Mouse (Mus musculus): ENCODE measurements around the gene Snx30. TPM values are rescaled to one million over a fixed set of nuclear protein-coding genes. Genes with fewer than 3 reads are reported as not detected.

Snx30 gene
- total and polyA plus RNA-seq, 3 experiments: 4.2 to 8.6 TPM; not detected in 1

GRCm38 (mm10) chr4:59862335-59862734, 56.7 kb downstream of the Snx30 start:
- Histone ChIP-seq H3K27me3 (ENCODE audit: control insufficient read depth in 1 of 2, insufficient read depth in 2 of 2, low read length in 2 of 2) (no peaks in the 10 kb centered on the region), H3K9me3 (replicated peaks; ENCODE audit: insufficient read depth, low read length) (no peaks in the 10 kb centered on the region), H3K79me2 (ENCODE audit: control insufficient read depth, insufficient read depth, low read length, poor library complexity) (no peaks in the 10 kb centered on the region), H3K27ac (ENCODE audit: control insufficient read depth, low read depth, low read length) (no peak overlapping the region), H3K9ac (ENCODE audit: control insufficient read depth, low read depth, low read length, poor library complexity, severe bottlenecking) (no peak overlapping the region), H3K4me1 (ENCODE audit: control insufficient read depth in 1 of 2, insufficient read depth in 2 of 2, low read length in 2 of 2) (peaks cover 2 to 15% of the 10 kb centered on the region in 2 experiments; a peak in 2 of 4 replicates), H3K4me3 (ENCODE audit: control insufficient read depth in 1 of 2, insufficient read depth in 1 of 2, low read depth in 2 of 2, low read length in 2 of 2) (no peak overlapping the region), H3K36me3 (ENCODE audit: control insufficient read depth in 1 of 2, insufficient read depth in 2 of 2, low read length in 2 of 2) (peaks cover 0 to 14% of the 10 kb centered on the region in 2 experiments; a peak in 2 of 4 replicates)
- DNase-seq (ENCODE audit: low read depth, low spot score): no peak
- no peak for TF ChIP-seq NELFE (IDR thresholded peaks at IDR 0.05; ENCODE audit: low read depth, low read length)
- TF ChIP-seq MAZ (IDR thresholded peaks at IDR 0.05; ENCODE audit: low read depth, low read length): no peak
- no peak for TF ChIP-seq ZMIZ1 (IDR thresholded peaks at IDR 0.05; ENCODE audit: low read depth, low read length)
- TF ChIP-seq SMC3 (IDR thresholded peaks at IDR 0.05; ENCODE audit: low read depth, low read length): no peak
- no peak for TF ChIP-seq MEF2A (IDR thresholded peaks at IDR 0.05; ENCODE audit: extremely low read depth, insufficient replicate concordance, low read depth, low read length, poor library complexity, severe bottlenecking)

- Histone ChIP-seq H3K27me3 (ENCODE audit: control insufficient read depth in 1 of 2, insufficient read depth in 2 of 2, low read length in 2 of 2) (no peaks in the 10 kb centered on the region), H3K79me2 (ENCODE audit: control insufficient read depth, insufficient read depth, low read length, poor library complexity) (no peaks in the 10 kb centered on the region), H3K9me3 (replicated peaks; ENCODE audit: insufficient read depth, low read length) (no peaks in the 10 kb centered on the region), H3K36me3 (ENCODE audit: control insufficient read depth in 1 of 2, insufficient read depth in 2 of 2, low read length in 2 of 2) (peaks cover 0 to 14% of the 10 kb centered on the region in 2 experiments; a peak in 2 of 4 replicates), H3K9ac (ENCODE audit: control insufficient read depth, low read depth, low read length, poor library complexity, severe bottlenecking) (peak overlapping the region; percentile 28), H3K27ac (ENCODE audit: control insufficient read depth, low read depth, low read length) (peak overlapping the region; percentile 83), H3K4me3 (ENCODE audit: control insufficient read depth in 1 of 2, insufficient read depth in 1 of 2, low read depth in 2 of 2, low read length in 2 of 2) (peak overlapping the region in 1 of 2 experiments; percentile 21; a peak in 1 of 4 replicates), H3K4me1 (ENCODE audit: control insufficient read depth in 1 of 2, insufficient read depth in 2 of 2, low read length in 2 of 2) (peaks cover 2 to 15% of the 10 kb centered on the region in 2 experiments; a peak in 2 of 4 replicates)
- peak; percentile 95 for DNase-seq (ENCODE audit: low read depth, low spot score)
- TF ChIP-seq GABPA (IDR thresholded peaks at IDR 0.05; ENCODE audit: low read depth, low read length) (no peak), CHD1 (IDR thresholded peaks at IDR 0.05; ENCODE audit: low read depth, low read length) (no peak), MEF2A (IDR thresholded peaks at IDR 0.05; ENCODE audit: extremely low read depth, insufficient replicate concordance, low read depth, low read length, poor library complexity, severe bottlenecking) (no peak), HCFC1 (IDR thresholded peaks at IDR 0.05; ENCODE audit: low read depth, low read length) (0 out of 2 replicates have a peak, but pooled peaks have one; percentile 48), ELF1 (IDR thresholded peaks at IDR 0.05; ENCODE audit: low read depth, low read length) (peak; percentile 52; the same call in 1 of the 2 replicates), USF2 (IDR thresholded peaks at IDR 0.05; ENCODE audit: borderline replicate concordance in 1 of 2, insufficient read depth in 1 of 2, low read depth in 1 of 2, low read length in 2 of 2) (0 out of 4 replicates have a peak, but pooled peaks of 1 of the 2 experiments have one; percentile 45), MXI1 (IDR thresholded peaks at IDR 0.05; ENCODE audit: low read depth, low read length) (no peak; the same call in 1 of the 2 replicates), POLR2AphosphoS2 (IDR thresholded peaks at IDR 0.05; ENCODE audit: low read length) (no peak), RAD21 (IDR thresholded peaks at IDR 0.05; ENCODE audit: low read depth, low read length) (no peak), UBTF (IDR thresholded peaks at IDR 0.05; ENCODE audit: borderline replicate concordance, insufficient read depth, low read depth, low read length) (no peak), TBP (IDR thresholded peaks at IDR 0.05; ENCODE audit: low read depth, low read length) (peak; percentile 70), TAL1 (IDR thresholded peaks at IDR 0.05; ENCODE audit: low read length) (peak; percentile 99), BHLHE40 (IDR thresholded peaks at IDR 0.05; ENCODE audit: borderline replicate concordance, low read depth, low read length) (peak; percentile 99), CTCF (IDR thresholded peaks at IDR 0.05 in 2 of 3, conservative IDR thresholded peaks at IDR 0.05 in 1 of 3; ENCODE audit: control insufficient read depth in 1 of 3, insufficient read depth in 1 of 3, low read depth in 2 of 3, low read length in 3 of 3, poor library complexity in 1 of 3, severe bottlenecking in 1 of 3) (no peak), ZKSCAN1 (IDR thresholded peaks at IDR 0.05; ENCODE audit: low read depth, low read length) (no peak), RCOR1 (IDR thresholded peaks at IDR 0.05; ENCODE audit: low read depth, low read length) (peak; percentile 86), TCF12 (IDR thresholded peaks at IDR 0.05; ENCODE audit: low read depth, low read length) (peak; percentile 94), EP300 (IDR thresholded peaks at IDR 0.05; ENCODE audit: low read depth in 1 of 2, low read length in 2 of 2) (peak; percentile 94), SMC3 (IDR thresholded peaks at IDR 0.05; ENCODE audit: low read depth, low read length) (no peak), POLR2AphosphoS5 (IDR thresholded peaks at IDR 0.05; ENCODE audit: borderline replicate concordance, low read depth, low read length) (no peak), ETS1 (IDR thresholded peaks at IDR 0.05; ENCODE audit: low read depth, low read length) (peak; percentile 89), MYC (IDR thresholded peaks at IDR 0.05; ENCODE audit: low read depth, low read length) (peak; percentile 86), NRF1 (IDR thresholded peaks at IDR 0.05; ENCODE audit: insufficient read depth, low read depth, low read length, poor library complexity, severe bottlenecking) (no peak), CHD2 (IDR thresholded peaks at IDR 0.05; ENCODE audit: low read length) (no peak), MAZ (IDR thresholded peaks at IDR 0.05; ENCODE audit: low read depth, low read length) (no peak), USF1 (IDR thresholded peaks at IDR 0.05; ENCODE audit: low read depth, low read length) (peak; percentile 92), ZC3H11A (IDR thresholded peaks at IDR 0.05; ENCODE audit: low read depth, low read length) (no peak)
These were observed 58.2 kb downstream of the Snx30 start for GRCm38 (mm10) chr4:59863869-59864268.

All from MEL (cell line).